Comparison of ENCODE assay signal across 16 mouse cellular contexts in genomic region chr6:72369557-72369956, GRCm38 (mm10). TPM values are rescaled to one million over a fixed set of nuclear protein-coding genes. Genes with fewer than 3 reads are reported as not detected.
DNase-seq lines count a peak whose midpoint lies in the region; ATAC-seq and TF ChIP-seq lines count a peak whose summit lies in the region.
"Had no signal": no experiment of that assay in that cellular context is flagged by ENCODE, and none has a peak within 500 bp of the region (broad histone marks: within the 10 kb centered on the region; RNA-seq: fewer than 3 reads in every experiment).

No protein-coding gene starts in this region.

- H3K9me3 ChIP-seq in forebrain, postnatal 0 days (ENCODE audit: low read length) = no peaks in the 10 kb centered on the region
- no peaks in the 10 kb centered on the region for H3K9me3 ChIP-seq in forebrain, embryonic 15.5 days
- H3K9me3 ChIP-seq in liver, embryonic 13.5 days (replicated peaks) = no peaks in the 10 kb centered on the region
- H3K9me3 ChIP-seq in liver, embryonic 12.5 days (replicated peaks) = no peaks in the 10 kb centered on the region
- no peaks in the 10 kb centered on the region for H3K9me3 ChIP-seq in liver, postnatal 0 days (ENCODE audit: low read length)
- H3K9me3 ChIP-seq: embryonic facial prominence, embryonic 13.5 days; limb, embryonic 15.5 days; stomach, embryonic 15.5 days had no signal

- 79% methylated on average over 4 of the region's 4 CpGs for WGBS in forebrain, postnatal 0 days
- WGBS in forebrain, embryonic 15.5 days = 79% methylated on average over 4 of the region's 4 CpGs
- WGBS in liver, embryonic 13.5 days (ENCODE audit: insufficient replicate concordance) = 75% methylated on average over 4 of the region's 4 CpGs
- 76% methylated on average over 4 of the region's 4 CpGs for WGBS in liver, embryonic 12.5 days (ENCODE audit: insufficient replicate concordance)
- WGBS in liver, postnatal 0 days (ENCODE audit: insufficient replicate concordance) = 84% methylated on average over 4 of the region's 4 CpGs

- H3K27ac ChIP-seq in forebrain, postnatal 0 days (ENCODE audit: low read depth, low read length) = no peak overlapping the region
- H3K27ac ChIP-seq in forebrain, embryonic 15.5 days (replicated peaks) = no peak overlapping the region
- H3K27ac ChIP-seq in liver, embryonic 13.5 days = peak overlapping the region; percentile 40; the same call in 1 of the 2 replicates
- H3K27ac ChIP-seq in liver, embryonic 12.5 days = no peak overlapping the region
- H3K27ac ChIP-seq in liver, postnatal 0 days (ENCODE audit: low read depth) = no peak overlapping the region
- H3K27ac ChIP-seq: embryonic facial prominence, embryonic 13.5 days; limb, embryonic 15.5 days; macrophage; stomach, embryonic 15.5 days had no signal

- H3K36me3 ChIP-seq in forebrain, postnatal 0 days (ENCODE audit: insufficient read depth) = no peaks in the 10 kb centered on the region
- H3K36me3 ChIP-seq in forebrain, embryonic 15.5 days = no peaks in the 10 kb centered on the region
- H3K36me3 ChIP-seq in liver, embryonic 13.5 days = peaks cover 25% of the 10 kb centered on the region
- peaks cover 24% of the 10 kb centered on the region for H3K36me3 ChIP-seq in liver, embryonic 12.5 days
- H3K36me3 ChIP-seq in liver, postnatal 0 days (replicated peaks; ENCODE audit: insufficient read depth, low read length) = peaks cover 12% of the 10 kb centered on the region
- H3K36me3 ChIP-seq: embryonic facial prominence, embryonic 13.5 days; limb, embryonic 15.5 days; stomach, embryonic 15.5 days had no signal

- no peak for TF ChIP-seq EP300 in liver, postnatal 0 days (IDR thresholded peaks at IDR 0.05; ENCODE audit: low read depth)

- H3K9ac ChIP-seq in forebrain, postnatal 0 days = no peak overlapping the region
- H3K9ac ChIP-seq in forebrain, embryonic 15.5 days (replicated peaks) = no peak overlapping the region
- no peak overlapping the region for H3K9ac ChIP-seq in liver, embryonic 13.5 days
- H3K9ac ChIP-seq in liver, embryonic 12.5 days = no peak overlapping the region
- no peak overlapping the region for H3K9ac ChIP-seq in liver, postnatal 0 days (replicated peaks)
- H3K9ac ChIP-seq: limb, embryonic 15.5 days; stomach, embryonic 15.5 days had no signal

- no peak overlapping the region for H3K4me2 ChIP-seq in forebrain, postnatal 0 days (ENCODE audit: low read depth)
- H3K4me2 ChIP-seq in forebrain, embryonic 15.5 days (replicated peaks) = no peak overlapping the region
- no peak overlapping the region for H3K4me2 ChIP-seq in liver, embryonic 13.5 days
- H3K4me2 ChIP-seq in liver, embryonic 12.5 days = no peak overlapping the region
- no peak overlapping the region for H3K4me2 ChIP-seq in liver, postnatal 0 days (ENCODE audit: low read depth, low read length)
- H3K4me2 ChIP-seq: embryonic facial prominence, embryonic 13.5 days; limb, embryonic 15.5 days; stomach, embryonic 15.5 days had no signal

- no peak for ATAC-seq in forebrain, postnatal 0 days
- ATAC-seq in forebrain, embryonic 15.5 days (replicated peaks) = no peak
- no peak for ATAC-seq in liver, embryonic 13.5 days (ENCODE audit: low read depth)
- ATAC-seq in liver, embryonic 12.5 days = no peak
- ATAC-seq in liver, postnatal 0 days = no peak
- ATAC-seq: forebrain, embryonic 16.5 days had no signal

- no peak overlapping the region for H3K4me3 ChIP-seq in forebrain, postnatal 0 days (ENCODE audit: low read depth, low read length)
- H3K4me3 ChIP-seq in forebrain, embryonic 15.5 days = no peak overlapping the region
- no peak overlapping the region for H3K4me3 ChIP-seq in liver, embryonic 13.5 days (replicated peaks)
- no peak overlapping the region for H3K4me3 ChIP-seq in liver, embryonic 12.5 days
- no peak overlapping the region for H3K4me3 ChIP-seq in liver, postnatal 0 days (ENCODE audit: low read depth, low read length)
- H3K4me3 ChIP-seq: embryonic facial prominence, embryonic 13.5 days; limb, embryonic 15.5 days; stomach, embryonic 15.5 days had no signal

- H3K4me1 ChIP-seq in forebrain, postnatal 0 days (ENCODE audit: insufficient read depth) = no peaks in the 10 kb centered on the region
- no peaks in the 10 kb centered on the region for H3K4me1 ChIP-seq in forebrain, embryonic 15.5 days
- peaks cover 50% of the 10 kb centered on the region for H3K4me1 ChIP-seq in liver, embryonic 13.5 days (replicated peaks)
- H3K4me1 ChIP-seq in liver, embryonic 12.5 days = peaks cover 53% of the 10 kb centered on the region
- H3K4me1 ChIP-seq in liver, postnatal 0 days (ENCODE audit: insufficient read depth) = peaks cover 29% of the 10 kb centered on the region

- DNase-seq in forebrain, postnatal 0 days = no peak
- DNase-seq in liver, embryonic 13.5 days = no peak
- peak; percentile 52 for DNase-seq in R1 (ENCODE audit: low read depth, low spot score)
- DNase-seq in liver, postnatal 0 days = no peak
- DNase-seq in gastrocnemius, postnatal 10 days = no peak
- DNase-seq in embryo, embryonic 9.5 days (ENCODE audit: extremely low spot score) = no peak
- DNase-seq: cerebellum, postnatal 14 days; kidney, postnatal 4 days; right cerebral cortex, postnatal 25 days had no signal

- no peaks in the 10 kb centered on the region for H3K27me3 ChIP-seq in forebrain, postnatal 0 days (ENCODE audit: insufficient read depth, low read length)
- no peaks in the 10 kb centered on the region for H3K27me3 ChIP-seq in forebrain, embryonic 15.5 days
- H3K27me3 ChIP-seq in liver, embryonic 13.5 days = no peaks in the 10 kb centered on the region
- no peaks in the 10 kb centered on the region for H3K27me3 ChIP-seq in liver, embryonic 12.5 days (replicated peaks)
- no peaks in the 10 kb centered on the region for H3K27me3 ChIP-seq in liver, postnatal 0 days (ENCODE audit: insufficient read depth, low read length)
- H3K27me3 ChIP-seq: embryonic facial prominence, embryonic 13.5 days; limb, embryonic 15.5 days; stomach, embryonic 15.5 days had no signal

- peak; percentile 32 for TF ChIP-seq CTCF in forebrain, postnatal 0 days (IDR thresholded peaks at IDR 0.05; ENCODE audit: low read depth)
- TF ChIP-seq CTCF in liver, postnatal 0 days (IDR thresholded peaks at IDR 0.05; ENCODE audit: low read depth) = peak; percentile 51

RNA-seq across cellular contexts. Expression of gene Rnf181, which starts 2.8 kb away (rescaled TPM):
- total RNA-seq in forebrain, postnatal 0 days (2014; rRNA removed) = 66.9 and 76.3 TPM in 2 replicates
- 117 and 124 TPM in 2 replicates for polyA plus RNA-seq in forebrain, postnatal 0 days (2015; fragmentation: Nextera tagmentation; extraction: Ambion mirVana)
- polyA plus RNA-seq in forebrain, embryonic 15.5 days (2015; fragmentation: Nextera tagmentation; extraction: Ambion mirVana) = 126 and 130 TPM in 2 replicates
- polyA plus RNA-seq in liver, embryonic 13.5 days (2015; fragmentation: Nextera tagmentation; extraction: Ambion mirVana) = 76.9 and 82.6 TPM in 2 replicates
- 80.0 and 83.0 TPM in 2 replicates for polyA plus RNA-seq in liver, embryonic 12.5 days (2016; fragmentation: Nextera tagmentation; extraction: Ambion mirVana)
- polyA plus RNA-seq in liver, postnatal 0 days (2015; fragmentation: Nextera tagmentation; extraction: Ambion mirVana) = 61.0 and 63.2 TPM in 2 replicates
- 10 to 100 TPM; 35.9 to 36.6 TPM for total RNA-seq in gastrocnemius, postnatal 10 days (2021)

RNA-seq across cellular contexts. Expression of gene Vamp5, which starts 10.7 kb away (rescaled TPM):
- total RNA-seq in forebrain, postnatal 0 days (2014; rRNA removed) = 12.7 and 17.1 TPM in 2 replicates
- polyA plus RNA-seq in forebrain, postnatal 0 days (2015; fragmentation: Nextera tagmentation; extraction: Ambion mirVana) = 11.6 and 13.1 TPM in 2 replicates
- 8.9 and 9.4 TPM in 2 replicates for polyA plus RNA-seq in forebrain, embryonic 15.5 days (2015; fragmentation: Nextera tagmentation; extraction: Ambion mirVana)
- polyA plus RNA-seq in liver, embryonic 13.5 days (2015; fragmentation: Nextera tagmentation; extraction: Ambion mirVana) = 99.0 and 99.7 TPM in 2 replicates
- 105 and 109 TPM in 2 replicates for polyA plus RNA-seq in liver, embryonic 12.5 days (2016; fragmentation: Nextera tagmentation; extraction: Ambion mirVana)
- polyA plus RNA-seq in liver, postnatal 0 days (2015; fragmentation: Nextera tagmentation; extraction: Ambion mirVana) = 50.8 and 53.1 TPM in 2 replicates
- total RNA-seq in gastrocnemius, postnatal 10 days (2021) = 10 to 100 TPM; 49.1 to 50.0 TPM

RNA-seq across cellular contexts. Expression of gene Tmem150a, which starts 14.3 kb away (rescaled TPM):
- total RNA-seq in forebrain, postnatal 0 days (2014; rRNA removed) = 22.9 and 24.3 TPM in 2 replicates
- polyA plus RNA-seq in forebrain, postnatal 0 days (2015; fragmentation: Nextera tagmentation; extraction: Ambion mirVana) = 17.2 and 17.5 TPM in 2 replicates
- 15.2 and 15.6 TPM in 2 replicates for polyA plus RNA-seq in forebrain, embryonic 15.5 days (2015; fragmentation: Nextera tagmentation; extraction: Ambion mirVana)
- polyA plus RNA-seq in liver, embryonic 13.5 days (2015; fragmentation: Nextera tagmentation; extraction: Ambion mirVana) = 32.5 and 37.9 TPM in 2 replicates
- 32.2 and 33.1 TPM in 2 replicates for polyA plus RNA-seq in liver, embryonic 12.5 days (2016; fragmentation: Nextera tagmentation; extraction: Ambion mirVana)
- polyA plus RNA-seq in liver, postnatal 0 days (2015; fragmentation: Nextera tagmentation; extraction: Ambion mirVana) = 92.3 and 113 TPM in 2 replicates
- total RNA-seq in gastrocnemius, postnatal 10 days (2021) = 10 to 100 TPM in 1 of 2 experiments, 1 to 10 TPM in 1; 8.0 to 14.0 TPM

RNA-seq across cellular contexts. Expression of gene Vamp8, which starts 20.9 kb away (rescaled TPM):
- 10.3 and 11.8 TPM in 2 replicates for total RNA-seq in forebrain, postnatal 0 days (2014; rRNA removed)
- polyA plus RNA-seq in forebrain, postnatal 0 days (2015; fragmentation: Nextera tagmentation; extraction: Ambion mirVana) = 21.3 and 27.1 TPM in 2 replicates
- 14.5 and 15.0 TPM in 2 replicates for polyA plus RNA-seq in forebrain, embryonic 15.5 days (2015; fragmentation: Nextera tagmentation; extraction: Ambion mirVana)
- 249 and 260 TPM in 2 replicates for polyA plus RNA-seq in liver, embryonic 13.5 days (2015; fragmentation: Nextera tagmentation; extraction: Ambion mirVana)
- 220 and 223 TPM in 2 replicates for polyA plus RNA-seq in liver, embryonic 12.5 days (2016; fragmentation: Nextera tagmentation; extraction: Ambion mirVana)
- polyA plus RNA-seq in liver, postnatal 0 days (2015; fragmentation: Nextera tagmentation; extraction: Ambion mirVana) = 263 and 277 TPM in 2 replicates
- 10 to 100 TPM; 60.9 to 64.7 TPM for total RNA-seq in gastrocnemius, postnatal 10 days (2021)

RNA-seq across cellular contexts. Expression of gene 0610030E20Rik, which starts 22.4 kb away (rescaled TPM):
- total RNA-seq in forebrain, postnatal 0 days (2014; rRNA removed) = 6.5 and 10.9 TPM in 2 replicates
- 9.7 and 15.4 TPM in 2 replicates for polyA plus RNA-seq in forebrain, postnatal 0 days (2015; fragmentation: Nextera tagmentation; extraction: Ambion mirVana)
- polyA plus RNA-seq in forebrain, embryonic 15.5 days (2015; fragmentation: Nextera tagmentation; extraction: Ambion mirVana) = 22.5 and 22.7 TPM in 2 replicates
- 14.5 and 17.7 TPM in 2 replicates for polyA plus RNA-seq in liver, embryonic 13.5 days (2015; fragmentation: Nextera tagmentation; extraction: Ambion mirVana)
- polyA plus RNA-seq in liver, embryonic 12.5 days (2016; fragmentation: Nextera tagmentation; extraction: Ambion mirVana) = 17.5 and 17.8 TPM in 2 replicates
- 13.0 and 13.3 TPM in 2 replicates for polyA plus RNA-seq in liver, postnatal 0 days (2015; fragmentation: Nextera tagmentation; extraction: Ambion mirVana)
- total RNA-seq in gastrocnemius, postnatal 10 days (2021) = 10 to 100 TPM; 12.5 to 15.6 TPM
